Mouse (Mus musculus): ENCODE results near the gene Prune2.

- TF ChIP-seq CTCF (IDR thresholded peaks at IDR 0.05) (no peak), EP300 (IDR thresholded peaks at IDR 0.05) (no peak)
These were observed 104.2 kb downstream of the Prune2 start for GRCm38 (mm10) chr19:17060106-17060505.
